Mouse (Mus musculus): ENCODE results near the gene Vdr.

DNA sequence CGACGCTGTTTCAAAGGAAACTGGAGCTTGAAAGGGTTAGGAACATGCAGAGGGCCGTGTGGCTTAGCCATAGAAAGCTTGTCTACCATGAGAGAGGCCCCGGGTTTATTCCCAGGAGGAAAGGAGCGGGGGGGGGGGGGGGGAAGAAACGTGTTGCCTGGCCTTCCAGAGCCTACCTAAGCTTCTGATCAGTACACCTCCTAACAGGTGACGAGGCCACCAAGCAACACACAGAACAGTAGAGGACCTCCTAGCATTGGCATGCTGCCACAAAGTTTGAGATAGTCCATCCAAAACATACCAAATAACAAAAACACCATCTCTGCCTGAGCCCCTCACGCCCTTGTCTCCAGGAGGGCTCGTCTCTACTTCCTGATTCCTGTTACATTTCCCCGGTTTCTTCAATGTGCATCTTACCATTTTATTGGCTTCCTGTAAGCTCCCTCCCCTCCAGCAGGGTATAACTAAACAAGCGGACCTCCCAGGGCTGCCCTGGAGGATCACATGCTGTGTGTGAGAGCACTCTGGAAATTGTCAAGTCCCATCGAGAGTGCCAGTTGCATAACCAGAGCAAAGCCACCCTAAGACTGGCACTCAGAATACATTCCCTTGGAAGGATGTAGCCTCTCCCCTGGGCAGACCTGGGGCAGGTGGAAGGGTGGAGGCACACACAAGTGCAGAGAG lies 87.7 kb downstream of the Vdr start:
- TF ChIP-seq POLR2A (IDR thresholded peaks at IDR 0.05; ENCODE audit: borderline replicate concordance, insufficient read depth, low read length) = no peak
- no peak for TF ChIP-seq CTCF (IDR thresholded peaks at IDR 0.05; ENCODE audit: borderline replicate concordance, insufficient read depth, low read depth, low read length)

Data from cerebellum, adult 2 months (tissue).